Mouse (Mus musculus) cerebellum, adult 2 months (tissue): ENCODE measurements around the gene Gm3045. TPM values are rescaled to one million over a fixed set of nuclear protein-coding genes. Genes with fewer than 3 reads are reported as not detected.
A peak's percentile ranks its signal among the peaks of the same experiment; 100 is the strongest.

Experiments used
- DNase-seq, 2 experiments: peaks; one replicate each; pipeline ENCODE4 v3.0.0; 2021
- H3K27ac ChIP-seq: fragments of 200-500 bp; 2 replicates; pipeline ENCODE4 v1.5.1; 2012; ENCODE audit warnings: low read length, control low read depth, inconsistent platforms; ENCODE audit not compliant: insufficient read depth
- H3K27me3 ChIP-seq: fragments of 200-500 bp; 2 replicates; pipeline ENCODE4 v1.6.1; 2012; ENCODE audit warnings: inconsistent platforms, mild to moderate bottlenecking, low read length, moderate library complexity; ENCODE audit not compliant: control insufficient read depth, insufficient read depth
- H3K4me1 ChIP-seq: fragments of 200-500 bp; 2 replicates; pipeline ENCODE4 v1.6.1; 2011; ENCODE audit warnings: low read length; ENCODE audit not compliant: control insufficient read depth, insufficient read depth
- H3K4me3 ChIP-seq: fragments of 200-500 bp; replicated peaks from 2 replicates; pipeline ENCODE3; 2011; ENCODE audit warnings: mild to moderate bottlenecking, low read depth, low read length, control low read depth; ENCODE audit not compliant: insufficient read depth
- CTCF ChIP-seq: fragments of 200-500 bp; IDR thresholded peaks from 2 replicates; pipeline ENCODE4 v1.5.1; 2011; ENCODE audit warnings: low read depth, mild to moderate bottlenecking, control low read depth, low read length, moderate library complexity, borderline replicate concordance; ENCODE audit not compliant: insufficient read depth
- POLR2A ChIP-seq: fragments of 200-500 bp; IDR thresholded peaks from 2 replicates; pipeline ENCODE4 v1.6.1; 2011; ENCODE audit warnings: low read length, control low read depth, borderline replicate concordance; ENCODE audit not compliant: insufficient read depth
- whole genome bisulfite sequencing: fragments of 180-500 bp; shearing (Covaris S2); methylation state at CpG from one replicate; pipeline ENCODE4 v1.1.7; 2018; 5-methylcytosine and 5-hydroxymethylcytosine counted together
- polyA plus RNA-seq: library from polyadenylated mRNA; depleted of rRNA; stranded (reverse); fragments of >200 nt; gene quantifications from 2 replicates; pipeline ENCODE4 v1.2.3, GENCODE M21; 2012

Gene Gm3045
- polyA plus RNA-seq, 1 experiment, result not detected

DNA sequence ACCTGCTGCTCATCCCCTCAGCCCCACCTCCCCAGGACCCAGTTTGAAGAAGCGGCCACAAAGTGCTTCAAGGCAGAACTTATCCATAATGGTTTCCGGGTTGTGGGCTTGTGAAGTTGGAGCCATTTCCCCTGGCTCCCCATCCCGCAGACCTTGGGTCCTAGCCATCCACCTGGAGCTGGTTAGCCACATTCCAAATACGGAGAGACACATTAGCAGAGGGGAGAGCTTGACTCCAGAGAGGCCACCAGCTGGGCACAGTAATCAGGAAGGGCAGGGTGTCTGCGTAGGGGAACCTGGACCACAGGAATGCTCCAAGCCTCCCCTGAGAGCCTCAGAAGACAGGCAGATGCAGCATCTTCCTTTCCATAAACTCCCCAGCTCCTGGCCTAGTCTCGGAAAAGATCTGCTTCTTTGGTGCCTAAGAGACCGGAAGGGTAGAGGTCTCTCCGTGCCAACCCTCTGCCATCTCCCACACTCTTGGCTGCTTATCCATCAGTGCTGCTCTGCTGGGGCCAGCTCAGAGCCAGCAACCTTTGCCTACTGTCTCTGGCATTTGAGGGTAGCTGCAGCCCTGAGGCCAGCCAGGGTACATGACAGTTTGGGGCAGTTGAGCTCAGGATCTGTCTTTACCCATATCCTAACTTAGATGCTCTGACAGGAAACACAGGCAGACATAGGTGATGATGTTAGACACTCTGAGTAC, 22.9 kb upstream of the Gm3045 start:
- DNase-seq, result peak in 1 of 2 experiments; percentile 11
- WGBS, result 21% methylated on average over 8 of the region's 8 CpGs
- no peak overlapping the region for H3K27ac ChIP-seq
- H3K4me1 ChIP-seq, result peaks cover 25% of the 10 kb centered on the region
- no peak for TF ChIP-seq CTCF
- no peak for TF ChIP-seq POLR2A
- H3K27me3 ChIP-seq, result no peaks in the 10 kb centered on the region
- H3K4me3 ChIP-seq, result no peak overlapping the region

DNA sequence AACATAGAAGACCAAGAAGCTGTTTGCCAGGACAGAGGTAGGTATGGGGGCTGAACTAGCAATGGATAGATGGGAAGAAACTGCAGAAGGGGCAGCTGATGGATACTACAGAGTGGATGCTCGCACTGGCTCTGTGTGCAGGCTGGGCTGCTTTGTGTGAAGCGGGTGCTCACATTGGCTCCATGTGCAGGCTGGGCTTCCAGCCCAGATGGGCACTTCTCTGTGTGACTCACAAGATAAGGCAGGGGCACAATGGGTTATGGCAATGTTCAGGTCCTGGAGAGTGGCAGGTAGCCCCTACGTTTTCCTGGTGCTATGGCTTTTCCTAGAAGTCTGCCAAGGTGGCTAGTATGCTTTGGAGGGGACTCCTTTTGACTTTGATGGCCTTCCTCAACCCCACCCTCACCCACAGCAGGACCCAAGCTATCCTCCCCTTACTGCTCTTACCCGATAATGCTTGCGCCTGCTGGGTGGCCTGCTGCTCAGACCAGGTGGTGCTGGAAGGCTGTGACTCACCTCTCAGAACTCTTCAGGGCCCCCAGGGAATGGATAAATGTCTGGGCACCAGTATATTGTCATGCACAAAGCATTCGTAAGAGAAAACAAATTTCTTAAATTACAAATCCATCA, 21.8 kb upstream of the Gm3045 start:
- no peak overlapping the region for H3K4me3 ChIP-seq
- TF ChIP-seq POLR2A, result no peak
- no peak overlapping the region for H3K27ac ChIP-seq
- peaks cover 25% of the 10 kb centered on the region for H3K4me1 ChIP-seq
- peak; percentile 48 to 73 for DNase-seq
- 30% methylated on average over 6 of the region's 6 CpGs for WGBS
- H3K27me3 ChIP-seq, result no peaks in the 10 kb centered on the region

DNA sequence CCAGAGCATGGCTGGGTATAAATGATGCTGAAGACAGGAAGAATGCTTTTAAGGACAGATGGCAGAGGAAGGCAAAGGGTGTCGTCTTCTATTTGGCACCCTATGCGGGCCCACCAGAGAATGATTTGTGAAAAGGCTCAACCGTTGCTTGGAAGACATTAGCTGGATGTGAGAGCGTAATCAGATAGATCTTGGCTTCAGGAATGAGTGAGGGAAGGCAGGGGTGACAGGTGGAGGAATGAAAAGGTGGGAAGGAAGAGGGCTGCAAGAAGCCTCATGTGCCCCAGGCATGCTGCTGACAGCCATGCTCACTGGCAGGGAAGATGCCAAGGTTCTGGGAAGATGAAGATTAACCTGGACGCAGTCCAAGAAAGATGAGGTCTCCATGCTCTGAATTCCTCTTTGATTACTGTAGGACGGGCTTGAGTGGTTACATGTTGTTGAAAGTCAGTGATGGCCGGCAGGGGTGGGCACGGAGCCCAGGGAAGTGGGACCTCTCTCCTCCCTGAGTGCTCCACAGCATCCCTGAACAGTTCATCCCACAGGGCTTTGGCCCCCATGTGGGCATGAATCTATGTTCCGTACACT, 14.0 kb upstream of the Gm3045 start:
- TF ChIP-seq CTCF (no peak), POLR2A (no peak)
- Histone ChIP-seq H3K4me3 (no peak overlapping the region), H3K27ac (no peak overlapping the region), H3K27me3 (no peaks in the 10 kb centered on the region), H3K4me1 (no peaks in the 10 kb centered on the region)
- WGBS, result 27% methylated on average over 9 of the region's 9 CpGs
- DNase-seq, result no peak

- no peak for DNase-seq
- H3K4me1 ChIP-seq, result no peaks in the 10 kb centered on the region
- no peaks in the 10 kb centered on the region for H3K27me3 ChIP-seq
- 62% methylated on average over 13 of the region's 13 CpGs for WGBS
- TF ChIP-seq CTCF (no peak), POLR2A (no peak)
- no peak overlapping the region for H3K27ac ChIP-seq
- H3K4me3 ChIP-seq, result no peak overlapping the region
Measured at GRCm38 (mm10) chr13:56418685-56419483, 7.5 kb upstream of the Gm3045 start.

DNA sequence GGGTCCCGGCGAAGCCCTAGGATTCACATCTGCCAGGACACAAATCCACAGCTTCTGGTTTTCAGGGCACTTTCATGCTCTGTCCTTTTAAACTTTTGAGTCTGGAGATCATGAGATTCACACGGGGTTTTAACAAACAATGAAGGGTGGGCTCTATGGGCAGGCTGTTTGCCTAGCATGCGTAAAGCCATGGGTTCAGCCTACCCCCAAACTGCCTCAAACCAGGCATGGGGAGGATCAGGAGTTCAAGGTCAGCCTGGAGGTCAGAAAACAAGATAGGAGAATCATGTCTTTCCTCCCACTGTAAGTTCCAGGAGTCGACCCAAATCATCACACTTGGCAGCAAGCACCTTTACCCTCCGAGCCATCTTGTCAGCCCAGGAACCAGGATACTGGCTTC, 6.9 kb upstream of the Gm3045 start:
- Histone ChIP-seq H3K27ac (no peak overlapping the region), H3K4me3 (no peak overlapping the region), H3K27me3 (no peaks in the 10 kb centered on the region), H3K4me1 (no peaks in the 10 kb centered on the region)
- no peak for DNase-seq
- WGBS, result 79% methylated on average over 6 of the region's 6 CpGs
- TF ChIP-seq CTCF, result no peak
- TF ChIP-seq POLR2A, result no peak

DNA sequence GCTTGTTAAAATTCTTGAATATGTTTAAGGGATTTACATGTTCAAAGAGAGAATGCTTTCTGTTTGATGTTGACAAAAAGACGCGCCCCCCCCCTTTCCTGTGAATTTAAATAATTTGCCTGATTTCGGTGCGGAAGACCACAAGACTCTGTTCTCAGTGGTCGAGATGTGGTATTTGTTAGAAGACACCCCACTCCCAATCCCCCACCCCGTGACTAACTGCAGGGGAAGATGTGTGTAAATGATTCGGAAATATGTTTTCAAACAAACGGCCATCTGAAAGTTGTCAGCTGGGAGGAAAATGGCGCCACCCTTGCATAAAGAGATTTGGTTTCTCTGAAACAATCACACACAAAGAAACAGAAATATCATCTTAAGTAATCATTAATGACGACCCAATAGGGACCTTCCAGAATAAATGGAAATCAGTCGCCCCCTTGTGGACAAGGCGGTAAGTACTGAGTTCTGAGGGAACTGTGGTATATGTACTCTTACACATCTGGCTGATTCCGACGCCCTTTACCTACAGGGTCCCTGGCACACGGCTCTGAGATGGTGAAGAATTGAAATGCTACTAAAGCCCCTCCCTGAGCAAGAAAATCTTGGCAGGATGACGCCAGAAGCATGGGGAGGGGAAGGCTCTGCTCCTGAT, 4.2 kb upstream of the Gm3045 start:
- Histone ChIP-seq H3K4me3 (no peak overlapping the region), H3K27ac (no peak overlapping the region), H3K4me1 (peaks cover 8% of the 10 kb centered on the region), H3K27me3 (no peaks in the 10 kb centered on the region)
- peak; percentile 51 for TF ChIP-seq CTCF
- TF ChIP-seq POLR2A, result no peak
- peak; percentile 33 to 58 for DNase-seq
- 28% methylated on average over 16 of the region's 16 CpGs for WGBS

DNA sequence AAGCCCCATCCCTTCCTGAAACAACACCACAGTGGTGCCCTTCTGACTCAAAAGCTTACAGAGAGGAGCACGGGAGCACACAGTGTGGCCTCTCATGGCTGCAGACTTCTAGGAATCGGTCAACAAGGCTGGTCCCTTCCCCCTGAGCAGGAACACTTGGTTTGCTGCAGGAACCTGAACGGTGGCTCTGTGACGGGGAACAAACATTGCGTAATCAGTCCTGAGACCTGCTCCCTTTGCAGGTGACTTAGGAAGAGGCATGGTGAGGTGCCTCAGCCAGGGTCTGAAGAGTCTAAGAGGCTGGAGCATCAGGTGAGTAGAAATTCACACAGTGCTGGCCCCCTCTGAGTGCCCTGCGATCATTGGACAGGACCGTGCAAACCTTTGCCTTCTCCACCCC, 463 bp upstream of the Gm3045 start:
- no peak overlapping the region for H3K27ac ChIP-seq
- no peaks in the 10 kb centered on the region for H3K27me3 ChIP-seq
- H3K4me1 ChIP-seq, result peaks cover 8% of the 10 kb centered on the region
- TF ChIP-seq CTCF, result no peak
- TF ChIP-seq POLR2A, result no peak
- H3K4me3 ChIP-seq, result no peak overlapping the region
- DNase-seq, result no peak
- 82% methylated on average over 7 of the region's 7 CpGs for WGBS
